Mouse (Mus musculus) intestine, embryonic 14.5 days (tissue): ENCODE measurements around the gene Jazf1. TPM values are rescaled to one million over a fixed set of nuclear protein-coding genes. Genes with fewer than 3 reads are reported as not detected.

Source experiments
- ATAC-seq: fragments of 200-750 bp; cut with Nextera tagmentation; replicated peaks from 2 replicates; pipeline ENCODE4 v1.8.0; 2017; ENCODE audit warnings: low read depth, moderate number of reproducible peaks, moderate TSS enrichment, moderate library complexity; ENCODE audit not compliant: low FRiP score, low TSS enrichment
- DNase-seq: peaks from one replicate; pipeline ENCODE4 v3.0.0-alpha.2; 2018; ENCODE audit warnings: low spot score
- H3K27ac ChIP-seq: fragments of 300-500 bp; sonication (generic); 2 replicates; pipeline ENCODE4 v1.5.1; 2014; ENCODE audit warnings: low read depth, mild to moderate bottlenecking, control low read depth
- H3K27me3 ChIP-seq: fragments of 300-500 bp; sonication (generic); replicated peaks from 2 replicates; pipeline ENCODE4 v1.6.1; 2014; ENCODE audit warnings: low read length, control low read depth; ENCODE audit not compliant: control insufficient read depth, insufficient read depth
- H3K36me3 ChIP-seq: fragments of 300-500 bp; sonication (generic); 2 replicates; pipeline ENCODE4 v1.6.1; 2014; ENCODE audit warnings: low read length, control low read depth; ENCODE audit not compliant: control insufficient read depth, insufficient read depth
- H3K4me1 ChIP-seq: fragments of 300-500 bp; sonication (generic); replicated peaks from 2 replicates; pipeline ENCODE4 v1.6.1; 2014; ENCODE audit warnings: low read length, control low read depth, mixed read lengths; ENCODE audit not compliant: control insufficient read depth, insufficient read depth
- H3K4me2 ChIP-seq: fragments of 300-500 bp; sonication (generic); 2 replicates; pipeline ENCODE4 v1.6.1; 2014; ENCODE audit warnings: low read length
- H3K4me3 ChIP-seq: fragments of 300-500 bp; sonication (generic); 2 replicates; pipeline ENCODE4 v1.5.1; 2014; ENCODE audit warnings: low read depth, low read length, control low read depth, mixed read lengths
- H3K9ac ChIP-seq: fragments of 300-500 bp; sonication (generic); 2 replicates; pipeline ENCODE4 v1.6.1; 2014; ENCODE audit warnings: mild to moderate bottlenecking, low read length
- H3K9me3 ChIP-seq: fragments of 300-500 bp; sonication (generic); 2 replicates; pipeline ENCODE4 v1.6.1; 2016; ENCODE audit warnings: low read length, control low read depth; ENCODE audit not compliant: control insufficient read depth
- WGBS: fragments of 180-500 bp; shearing (Covaris S2); extraction: QIAGEN DNeasy Blood & Tissue Kit; methylation state at CpG from one replicate; pipeline ENCODE4 v1.1.7; 2014; 5-methylcytosine and 5-hydroxymethylcytosine counted together
- polyA plus RNA-seq: library from polyadenylated mRNA; unstranded; fragments of >200 nt; fragmentation: Nextera tagmentation; extraction: Ambion mirVana; gene quantifications from 2 replicates; pipeline ENCODE4 v1.2.1, GENCODE M21; 2014

Gene Jazf1
- polyA plus RNA-seq, 1 experiment from 2014 or later, result 6.9 TPM

DNA sequence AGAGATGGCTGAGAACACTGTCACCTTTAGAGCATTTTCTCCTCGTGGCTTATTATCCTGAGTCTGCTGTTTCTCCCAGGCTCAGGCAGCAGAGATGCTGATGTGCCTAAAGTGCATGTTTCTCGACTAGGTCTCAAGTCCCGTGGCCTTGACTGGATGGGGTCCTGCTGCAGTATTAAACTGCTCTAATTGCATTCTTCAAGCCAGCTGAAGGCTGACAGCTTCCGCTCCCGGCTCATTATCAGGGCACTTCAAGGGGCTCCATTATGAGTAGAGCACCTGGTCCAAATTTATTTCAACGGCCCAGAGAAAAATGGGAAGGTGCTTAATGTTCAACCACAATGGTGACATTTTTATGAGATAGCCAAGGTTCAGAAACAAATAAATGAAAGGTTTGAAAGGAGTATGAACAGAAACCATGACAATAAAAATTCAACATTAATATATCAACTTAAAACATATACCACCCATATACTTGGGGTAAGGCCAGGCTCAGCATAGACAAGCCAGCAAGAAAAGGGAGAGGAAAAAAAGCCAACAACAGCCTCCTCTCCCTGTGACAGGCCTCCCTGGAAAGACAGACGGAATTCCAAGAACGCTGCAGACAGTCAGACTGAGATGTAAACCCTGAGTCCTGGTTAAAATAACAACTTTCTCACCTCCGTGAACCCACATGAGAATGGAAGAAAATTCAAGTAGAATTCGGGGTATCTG is 100.7 kb downstream of the Jazf1 start:
- Histone ChIP-seq H3K27ac (peak overlapping the region; percentile 77), H3K4me2 (no peak overlapping the region), H3K27me3 (no peaks in the 10 kb centered on the region), H3K9ac (no peak overlapping the region), H3K9me3 (no peaks in the 10 kb centered on the region), H3K4me3 (no peak overlapping the region), H3K4me1 (peaks cover 33% of the 10 kb centered on the region), H3K36me3 (no peaks in the 10 kb centered on the region)
- DNase-seq (no peak), ATAC-seq (no peak)
- WGBS, result 33% methylated on average over 10 of the region's 10 CpGs

- no peak overlapping the region for H3K9ac ChIP-seq
- 49% methylated on average over 4 of the region's 4 CpGs for WGBS
- H3K27ac ChIP-seq, result no peak overlapping the region
- H3K4me1 ChIP-seq, result peaks cover 40% of the 10 kb centered on the region
- H3K4me3 ChIP-seq, result no peak overlapping the region
- no peak for DNase-seq
- no peaks in the 10 kb centered on the region for H3K36me3 ChIP-seq
- ATAC-seq, result no peak
- no peaks in the 10 kb centered on the region for H3K9me3 ChIP-seq
- no peaks in the 10 kb centered on the region for H3K27me3 ChIP-seq
- H3K4me2 ChIP-seq, result no peak overlapping the region
These were observed 102.4 kb downstream of the Jazf1 start for GRCm38 (mm10) chr6:52966001-52966400.

DNA sequence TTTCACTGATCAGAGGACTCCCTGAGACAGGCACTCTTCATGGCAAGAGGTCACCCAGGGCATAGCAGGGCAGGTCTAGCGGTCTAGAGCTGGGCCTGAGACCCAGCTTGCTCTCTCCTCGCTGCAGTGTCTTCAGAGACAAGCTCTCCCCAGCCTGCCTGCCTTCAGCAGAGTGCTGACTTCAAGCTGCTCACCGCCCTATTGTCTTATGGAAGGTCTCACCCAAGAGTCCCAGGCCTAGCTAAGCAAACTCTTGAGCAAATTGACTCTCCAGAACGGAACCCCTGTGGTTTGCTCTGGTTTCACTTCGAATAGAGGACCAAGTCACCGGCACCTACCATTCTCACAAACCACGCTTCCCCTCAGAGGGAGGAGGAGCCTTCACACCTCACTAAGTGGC is 103.1 kb downstream of the Jazf1 start:
- H3K27ac ChIP-seq, result no peak overlapping the region
- no peak overlapping the region for H3K4me3 ChIP-seq
- no peak for DNase-seq
- no peaks in the 10 kb centered on the region for H3K27me3 ChIP-seq
- H3K4me1 ChIP-seq, result peaks cover 42% of the 10 kb centered on the region
- no peaks in the 10 kb centered on the region for H3K9me3 ChIP-seq
- ATAC-seq, result no peak
- H3K36me3 ChIP-seq, result no peaks in the 10 kb centered on the region
- H3K9ac ChIP-seq, result no peak overlapping the region
- H3K4me2 ChIP-seq, result no peak overlapping the region
- 58% methylated on average over 7 of the region's 7 CpGs for WGBS

DNA sequence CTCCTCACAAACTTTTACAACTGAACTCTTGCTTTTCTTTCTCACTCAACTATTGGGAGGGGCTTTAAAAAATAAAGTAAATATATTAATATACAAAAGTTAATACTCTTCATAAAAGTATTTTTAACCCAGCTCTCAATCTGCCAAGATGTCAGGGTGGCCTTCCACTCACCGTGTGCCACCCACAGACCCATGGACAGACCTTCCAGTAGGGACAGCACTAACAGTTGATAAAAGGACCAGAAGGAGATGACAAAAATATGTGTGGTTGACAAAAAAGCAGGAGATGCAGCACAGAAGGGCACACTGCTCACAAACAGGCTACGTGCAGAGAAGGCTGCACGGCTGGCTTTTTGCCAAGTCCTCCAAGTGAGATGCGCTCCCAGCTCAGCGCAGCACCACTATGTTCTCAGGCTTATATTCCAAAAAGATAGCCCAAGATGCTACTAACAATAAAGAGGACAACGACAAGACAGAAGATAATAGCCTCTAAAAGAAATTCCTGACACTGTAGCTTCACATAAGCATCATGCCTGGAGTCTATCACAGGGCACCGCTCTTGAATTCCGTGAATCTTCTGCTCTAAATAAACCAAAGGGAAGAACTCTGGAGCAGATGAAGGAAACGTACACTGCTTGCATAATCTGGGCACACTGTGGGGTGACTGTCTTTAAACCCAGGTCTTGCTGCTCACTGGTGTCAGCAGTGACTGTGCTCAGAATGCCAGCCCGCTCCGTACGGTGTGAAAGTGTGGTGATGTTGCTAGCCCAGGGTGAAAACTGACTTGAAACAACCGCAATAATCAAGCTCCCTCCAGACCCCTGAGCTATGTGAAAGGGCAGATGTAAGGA is 104.4 kb downstream of the Jazf1 start:
- peaks cover 39% of the 10 kb centered on the region for H3K4me1 ChIP-seq
- no peak for DNase-seq
- no peak; the same call in 1 of the 2 replicates for ATAC-seq
- H3K27me3 ChIP-seq, result no peaks in the 10 kb centered on the region
- H3K4me2 ChIP-seq, result no peak overlapping the region
- H3K27ac ChIP-seq, result peak overlapping the region; percentile 57; the same call in 1 of the 2 replicates
- no peaks in the 10 kb centered on the region for H3K9me3 ChIP-seq
- no peak overlapping the region for H3K9ac ChIP-seq
- no peak overlapping the region for H3K4me3 ChIP-seq
- no peaks in the 10 kb centered on the region for H3K36me3 ChIP-seq
- WGBS, result 45% methylated on average over 13 of the region's 13 CpGs

- Histone ChIP-seq H3K27ac (peak overlapping the region; percentile 57; the same call in 1 of the 2 replicates), H3K9me3 (no peaks in the 10 kb centered on the region), H3K4me1 (peaks cover 39% of the 10 kb centered on the region), H3K4me2 (no peak overlapping the region), H3K27me3 (no peaks in the 10 kb centered on the region), H3K9ac (no peak overlapping the region), H3K36me3 (no peaks in the 10 kb centered on the region), H3K4me3 (no peak overlapping the region)
- ATAC-seq, result no peak
- WGBS, result 37% methylated on average over 6 of the region's 6 CpGs
- DNase-seq, result no peak
These were observed 105.0 kb downstream of the Jazf1 start for GRCm38 (mm10) chr6:52963430-52963732.

DNA sequence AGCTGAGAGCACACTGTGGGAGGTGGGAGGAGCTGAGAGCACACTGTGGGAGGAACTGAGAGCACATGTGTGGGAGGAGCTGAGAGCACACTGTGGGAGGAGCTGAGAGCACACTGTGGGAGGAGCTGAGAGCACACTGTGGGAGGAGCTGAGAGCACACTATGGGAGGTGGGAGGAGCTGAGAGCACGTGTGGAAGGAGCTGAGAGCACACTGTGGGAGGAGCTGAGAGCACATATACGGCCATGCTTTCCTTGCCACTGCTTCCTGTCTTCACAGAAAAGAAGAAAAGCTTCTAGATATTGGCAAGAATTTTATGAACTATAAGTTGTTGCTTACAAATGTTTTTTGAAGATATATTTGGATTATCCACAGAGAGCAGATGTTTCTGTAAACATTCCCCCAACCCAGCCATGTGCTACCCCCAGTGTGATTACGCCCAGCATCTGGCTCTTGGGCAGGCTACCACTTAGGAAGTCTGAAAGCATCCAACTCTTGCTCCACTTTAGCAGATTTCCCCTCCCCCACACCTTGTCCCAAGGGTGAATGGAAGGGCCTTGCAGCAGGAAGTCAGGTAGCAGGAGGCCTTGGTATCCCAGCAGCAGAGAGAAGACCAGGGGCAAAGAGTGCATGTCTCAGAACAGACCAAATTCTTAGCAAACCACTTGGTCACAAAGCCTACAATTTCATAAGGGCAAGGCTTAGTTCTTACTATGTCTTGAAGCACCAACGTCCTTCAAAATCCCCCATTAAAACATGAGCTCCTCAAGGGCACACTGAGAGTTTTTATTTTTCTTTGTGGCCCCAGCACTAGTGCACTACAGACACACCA is 105.6 kb downstream of the Jazf1 start:
- Histone ChIP-seq H3K27me3 (no peaks in the 10 kb centered on the region), H3K4me3 (no peak overlapping the region), H3K27ac (peak overlapping the region; percentile 23; the same call in 1 of the 2 replicates), H3K36me3 (no peaks in the 10 kb centered on the region), H3K4me2 (no peak overlapping the region), H3K9me3 (no peaks in the 10 kb centered on the region), H3K4me1 (peaks cover 36% of the 10 kb centered on the region), H3K9ac (no peak overlapping the region)
- WGBS, result 43% methylated on average over 4 of the region's 4 CpGs
- ATAC-seq (no peak), DNase-seq (no peak)

DNA sequence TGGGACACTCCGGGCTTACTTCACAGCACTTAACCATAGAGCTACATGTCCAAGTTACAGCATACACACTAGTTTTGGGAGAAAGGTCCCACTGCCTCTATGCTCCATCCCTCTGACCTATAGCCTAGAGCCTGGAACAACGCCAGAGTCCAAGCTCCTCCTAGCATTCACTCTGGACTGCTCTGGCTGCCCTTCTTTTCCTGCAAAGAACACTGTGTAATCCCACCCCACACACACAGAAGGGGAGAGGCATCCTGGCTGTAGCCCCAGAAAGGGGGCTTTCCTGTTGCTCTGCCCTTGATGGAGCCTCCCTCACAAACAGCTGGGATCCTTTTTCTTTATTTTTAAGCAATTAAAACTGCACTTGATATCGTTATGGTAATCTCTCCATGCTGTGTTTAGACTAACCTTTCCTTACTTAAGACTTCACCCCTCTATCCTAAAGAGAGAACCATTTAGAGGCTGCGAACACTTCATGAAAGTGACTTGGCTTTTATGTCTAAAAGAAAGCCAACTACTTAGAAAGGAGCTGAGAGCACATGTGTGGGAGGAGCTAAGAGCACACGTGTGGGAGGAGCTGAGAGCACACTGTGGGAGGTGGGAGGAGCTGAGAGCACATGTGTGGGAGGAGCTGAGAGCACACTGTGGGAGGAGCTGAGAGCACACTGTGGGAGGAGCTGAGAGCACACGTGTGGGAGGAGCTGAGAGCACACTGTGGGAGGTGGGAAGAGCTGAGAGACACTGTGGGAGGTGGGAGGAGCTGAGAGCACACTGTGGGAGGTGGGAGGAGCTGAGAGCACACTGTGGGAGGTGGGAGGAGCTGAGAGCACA is 106.6 kb downstream of the Jazf1 start:
- Histone ChIP-seq H3K4me2 (no peak overlapping the region), H3K4me3 (no peak overlapping the region), H3K9ac (no peak overlapping the region), H3K9me3 (no peaks in the 10 kb centered on the region), H3K27ac (peak overlapping the region; percentile 23; the same call in 1 of the 2 replicates), H3K36me3 (no peaks in the 10 kb centered on the region), H3K4me1 (peaks cover 32% of the 10 kb centered on the region), H3K27me3 (no peaks in the 10 kb centered on the region)
- ATAC-seq (no peak), DNase-seq (no peak)
- WGBS, result 67% methylated on average over 6 of the region's 6 CpGs

DNA sequence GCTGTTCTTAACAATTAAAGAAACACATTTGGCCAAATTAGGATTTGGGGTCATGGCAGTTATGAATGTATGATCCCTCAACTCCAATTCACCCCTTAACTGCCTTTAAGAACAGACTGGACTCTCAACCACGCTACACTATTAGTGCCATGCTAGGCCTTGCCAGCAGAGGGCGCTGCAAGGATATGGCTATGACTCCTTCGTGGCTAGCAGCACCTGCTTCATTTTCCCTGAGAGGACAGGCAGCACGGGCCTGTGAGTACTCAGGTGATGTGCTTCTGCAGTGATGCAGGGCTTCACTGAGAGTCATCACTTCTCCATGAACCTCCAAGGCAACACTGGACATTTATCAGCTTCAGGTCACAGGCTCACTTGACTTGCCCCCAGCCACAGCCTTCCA is 110.7 kb downstream of the Jazf1 start:
- Histone ChIP-seq H3K27me3 (no peaks in the 10 kb centered on the region), H3K4me1 (peaks cover 19% of the 10 kb centered on the region), H3K9me3 (no peaks in the 10 kb centered on the region), H3K4me3 (no peak overlapping the region), H3K9ac (no peak overlapping the region), H3K4me2 (no peak overlapping the region), H3K36me3 (no peaks in the 10 kb centered on the region), H3K27ac (no peak overlapping the region)
- ATAC-seq (no peak), DNase-seq (peak; percentile 81)
- 11% methylated on average over 4 of the region's 4 CpGs for WGBS
